Mouse (Mus musculus): ENCODE data around the gene Actn2.
A peak's percentile ranks its signal among the peaks of the same experiment; 100 is the strongest.

Actn2 gene

DNA sequence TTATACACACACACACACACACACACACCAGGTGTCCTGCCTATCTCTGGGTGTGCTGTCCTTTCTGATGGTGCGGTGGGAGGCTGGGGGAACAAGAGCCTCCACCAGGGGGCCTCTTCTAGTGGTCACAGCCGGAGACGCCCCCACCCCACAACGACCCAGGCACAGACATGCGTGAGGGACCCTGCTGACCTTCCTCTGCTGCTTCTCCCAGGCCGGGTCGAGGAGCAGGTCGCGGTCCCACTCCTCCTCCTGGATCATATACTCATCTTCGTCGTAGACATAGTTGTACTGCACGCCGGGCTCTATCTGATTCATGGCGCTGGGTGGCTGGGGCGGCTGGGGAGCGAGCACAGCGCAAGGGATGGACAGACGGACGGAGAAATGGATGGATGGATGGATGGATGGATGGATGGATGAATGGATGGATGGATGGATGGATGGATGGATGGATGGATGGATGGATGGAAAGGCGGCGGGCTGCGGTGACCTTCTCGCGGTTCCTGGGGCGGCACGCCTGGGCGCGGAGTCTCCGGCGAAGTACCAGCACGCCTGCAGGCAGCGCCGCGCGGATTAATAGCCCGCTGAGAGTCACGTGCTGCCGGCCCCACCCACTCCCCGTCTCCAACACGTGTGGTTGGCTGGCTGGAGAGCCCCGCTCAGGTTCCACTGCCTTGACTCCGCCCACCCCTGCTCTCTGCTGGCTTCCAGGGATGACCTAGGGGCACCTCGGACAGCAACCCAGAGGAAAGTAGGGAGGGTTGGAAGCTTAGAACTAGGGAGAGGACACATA is at the start of gene Actn2:
TSS of gene Actn2 (minus strand) at position 578 of the 793 bp plus-strand sequence.
- DNase-seq (ENCODE audit: low spot score), result no peak

DNA sequence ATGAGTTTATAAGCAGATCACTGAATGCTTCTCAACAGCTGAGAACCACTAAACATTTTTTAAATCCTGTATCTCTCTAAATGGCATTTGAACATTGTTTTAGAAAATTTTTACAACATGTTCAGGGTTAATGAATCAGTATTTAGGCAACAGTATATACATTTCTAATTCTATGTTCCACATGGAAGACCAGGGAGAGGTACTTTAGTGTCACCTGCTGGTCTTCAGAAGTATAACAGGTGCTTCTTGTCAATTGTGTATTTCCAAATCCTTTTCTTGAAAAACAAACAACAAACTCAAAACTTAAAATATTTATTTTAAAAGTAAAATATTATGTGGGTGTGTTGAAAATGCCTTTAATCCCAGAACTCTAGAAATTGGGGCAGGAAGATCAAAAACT is 45.7 kb upstream of the Actn2 start:
- DNase-seq (ENCODE audit: low spot score), result no peak

DNA sequence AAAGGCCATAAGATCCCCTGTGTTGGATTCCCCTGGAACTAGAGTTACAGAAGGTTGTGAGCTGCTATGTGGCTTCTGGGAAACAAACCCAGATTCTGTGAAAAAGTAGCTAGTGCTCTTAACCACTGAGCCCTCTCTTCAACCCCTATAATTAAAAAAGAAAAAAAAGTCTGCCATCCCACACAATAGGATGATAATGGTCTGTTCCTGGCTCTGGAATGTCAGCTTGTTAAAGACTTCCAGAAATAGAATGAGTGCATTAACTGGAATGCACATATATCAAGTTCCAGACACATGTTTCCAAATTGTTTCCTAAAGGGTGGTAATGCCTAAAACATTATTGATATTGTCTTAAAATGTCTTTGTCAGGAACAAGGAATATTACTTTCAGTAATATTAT is 44.2 kb upstream of the Actn2 start:
- no peak for DNase-seq (ENCODE audit: low spot score)

DNA sequence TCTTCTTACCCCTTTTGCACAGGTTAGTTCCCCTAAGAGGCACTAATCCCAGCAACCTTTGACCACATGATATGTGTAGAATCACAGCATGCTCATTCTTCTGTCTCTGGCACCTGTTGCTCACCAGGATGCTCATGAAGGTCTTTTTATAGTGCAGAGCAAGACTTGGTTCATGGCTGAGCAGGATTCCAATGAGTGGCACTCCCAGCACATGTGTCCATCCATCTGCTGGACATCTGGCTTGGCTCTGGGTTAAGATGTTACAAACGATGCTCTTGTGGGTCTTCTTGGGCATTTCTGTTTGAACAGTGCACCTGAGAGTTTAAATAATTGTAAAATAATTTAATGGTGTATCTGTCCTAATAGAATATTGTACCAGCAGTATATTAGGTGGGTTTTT is 36.2 kb upstream of the Actn2 start:
- no peak for DNase-seq (ENCODE audit: low spot score)

DNA sequence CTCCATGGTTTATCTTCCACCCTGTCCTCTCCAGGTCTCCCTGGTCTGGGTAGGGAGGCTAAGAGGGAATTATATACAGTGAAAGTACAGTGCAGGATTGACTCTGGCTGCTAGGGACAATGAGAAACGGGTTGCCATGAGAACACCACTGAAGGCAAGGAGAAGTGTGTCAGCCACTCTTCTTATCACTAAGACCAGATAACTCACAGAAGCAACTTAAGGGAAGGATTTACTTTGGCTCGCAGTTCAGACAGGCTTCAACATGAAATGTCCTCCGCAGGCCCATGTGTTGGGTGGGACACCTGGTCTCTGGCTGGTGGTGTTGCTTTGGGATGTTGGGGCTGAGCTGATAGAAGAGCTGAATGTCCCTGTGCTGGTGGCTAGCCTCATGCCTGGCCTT is 32.2 kb upstream of the Actn2 start:
- DNase-seq (ENCODE audit: low spot score), result no peak

DNA sequence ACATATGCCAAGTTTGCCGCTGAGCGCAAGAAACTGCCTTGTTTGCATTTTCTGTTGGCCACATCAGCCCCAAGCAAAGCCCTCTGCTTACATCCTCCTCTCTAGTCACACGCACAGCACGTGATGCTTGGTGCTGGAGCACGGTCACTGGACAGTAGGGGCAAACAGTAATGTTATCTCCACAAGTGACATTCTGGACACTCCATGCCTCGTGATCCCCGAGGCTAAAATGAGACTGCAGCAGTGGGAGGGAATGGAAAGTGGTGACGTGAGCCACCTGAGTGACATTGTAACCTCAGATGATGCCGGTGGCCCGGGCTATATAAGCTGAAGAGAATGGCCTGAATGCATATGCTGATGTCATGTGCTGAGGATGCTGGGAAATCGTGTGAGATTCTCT is 29.4 kb upstream of the Actn2 start:
- DNase-seq (ENCODE audit: low spot score), result no peak

DNA sequence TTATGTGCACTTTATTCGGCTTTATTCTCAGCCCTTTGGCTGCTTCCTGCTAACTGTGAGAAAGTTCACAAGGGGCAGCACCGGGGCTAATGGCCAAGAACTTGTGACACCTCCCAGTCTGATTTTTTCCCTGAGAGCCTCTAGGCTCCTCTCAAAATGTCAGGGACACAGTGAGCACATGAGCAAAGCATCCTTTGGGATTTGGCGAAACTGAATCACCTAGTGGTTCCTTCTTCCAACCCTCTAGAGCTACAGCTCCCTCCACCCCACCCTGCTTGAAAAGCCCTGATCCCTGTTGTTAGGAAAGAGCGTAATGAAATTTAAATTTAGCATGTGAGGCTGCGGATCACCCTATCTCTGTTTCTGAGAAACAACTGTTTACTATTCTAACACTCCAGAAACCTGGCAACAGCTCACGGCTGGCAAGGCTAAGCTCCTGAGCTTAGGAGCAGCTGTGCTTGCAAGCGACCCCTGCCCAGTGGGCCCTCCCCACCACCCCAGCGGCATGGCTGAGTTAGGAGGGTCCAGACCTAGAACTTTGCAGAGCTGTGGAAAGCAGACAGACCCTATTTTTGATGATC is 28.6 kb upstream of the Actn2 start:
- no peak for DNase-seq (ENCODE audit: low spot score)

DNA sequence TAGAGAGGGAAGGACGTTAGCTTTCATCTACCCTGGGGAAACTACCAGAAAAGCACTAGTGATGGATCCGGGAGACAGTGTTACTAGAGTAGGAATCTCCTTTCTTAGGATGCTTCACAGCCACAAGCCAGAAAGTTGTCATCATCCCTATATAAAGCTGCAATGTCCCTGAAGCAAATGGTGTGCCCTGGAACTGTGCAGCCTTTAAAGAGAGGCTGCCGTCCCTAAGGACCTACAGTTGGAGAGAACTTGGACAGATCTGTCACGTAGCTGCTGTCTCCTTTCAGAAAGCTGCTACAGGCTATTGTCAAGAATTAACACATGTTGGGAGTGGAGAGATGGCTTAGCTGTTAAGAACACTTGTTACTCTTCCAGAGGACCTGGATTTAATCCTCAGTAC is 20.9 kb upstream of the Actn2 start:
- DNase-seq (ENCODE audit: low spot score), result no peak

DNA sequence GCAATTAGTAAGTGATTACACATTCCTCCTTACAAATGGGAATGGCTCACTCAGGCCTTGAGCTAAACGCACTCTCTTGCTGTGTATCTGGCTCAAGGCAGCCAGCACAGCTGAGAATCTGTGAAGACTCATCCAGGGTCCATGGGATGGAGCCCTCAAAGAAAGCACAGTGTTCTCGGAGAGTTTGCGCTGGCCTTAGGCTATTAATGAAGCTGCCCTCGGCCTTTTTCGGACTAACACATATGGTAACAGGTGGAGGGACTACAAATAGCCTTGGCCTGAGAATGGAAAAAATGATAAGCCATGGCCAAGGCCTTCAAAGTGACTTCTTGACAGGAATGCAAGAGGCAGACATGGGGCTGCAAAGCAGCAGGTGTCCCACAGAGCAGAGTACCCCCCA is 17.0 kb upstream of the Actn2 start:
- no peak for DNase-seq (ENCODE audit: low spot score)

DNA sequence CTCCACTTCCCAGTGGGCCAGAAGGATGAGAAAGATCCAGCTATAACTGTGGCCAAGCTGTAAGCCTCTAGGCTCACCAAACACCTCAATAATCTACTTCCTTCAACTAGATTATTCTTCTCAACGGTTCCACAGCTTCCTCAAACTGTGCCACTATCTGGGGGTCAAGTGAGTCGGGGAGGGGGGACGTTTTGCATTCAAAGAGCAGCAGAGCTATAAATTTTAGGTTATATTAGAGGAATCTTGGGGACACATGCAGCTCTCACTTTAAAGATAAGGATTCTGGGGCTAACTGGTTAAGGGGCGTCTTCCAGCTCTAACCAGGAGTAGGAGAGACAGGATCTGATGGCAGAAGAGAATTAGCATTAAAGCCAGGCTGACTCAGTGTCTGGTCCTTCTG is 15.6 kb upstream of the Actn2 start:
- DNase-seq (ENCODE audit: low spot score), result no peak

DNA sequence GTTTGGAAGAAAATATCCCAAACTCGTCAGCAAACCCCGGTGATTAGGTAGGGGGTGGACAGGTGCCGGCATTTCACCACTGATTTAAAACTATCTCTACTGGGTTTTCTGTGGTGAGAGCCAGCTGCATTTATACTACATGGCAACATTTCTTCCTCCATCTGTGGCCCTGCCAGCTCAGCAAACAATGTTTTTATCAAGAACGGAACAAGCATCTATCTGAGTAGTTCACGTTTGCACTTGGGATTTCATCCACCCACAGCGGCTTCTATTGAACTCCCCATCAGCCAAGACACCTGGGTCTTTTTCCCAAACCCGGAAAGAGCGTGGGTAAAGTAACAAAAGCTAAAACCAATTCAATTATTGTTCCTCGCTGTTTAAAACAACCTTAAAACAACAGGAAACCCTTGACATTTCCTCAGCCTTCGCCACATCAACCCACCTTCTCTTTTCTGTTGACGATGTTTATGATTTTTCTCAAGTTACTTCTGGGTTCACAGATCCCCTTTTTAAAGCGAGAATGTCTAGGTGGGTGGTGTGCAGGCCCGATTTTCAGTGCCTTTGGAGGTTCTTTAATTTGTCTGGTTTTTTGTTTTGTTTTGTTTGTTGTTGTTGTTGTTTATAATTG is 8.8 kb upstream of the Actn2 start:
- no peak for DNase-seq (ENCODE audit: low spot score)

DNA sequence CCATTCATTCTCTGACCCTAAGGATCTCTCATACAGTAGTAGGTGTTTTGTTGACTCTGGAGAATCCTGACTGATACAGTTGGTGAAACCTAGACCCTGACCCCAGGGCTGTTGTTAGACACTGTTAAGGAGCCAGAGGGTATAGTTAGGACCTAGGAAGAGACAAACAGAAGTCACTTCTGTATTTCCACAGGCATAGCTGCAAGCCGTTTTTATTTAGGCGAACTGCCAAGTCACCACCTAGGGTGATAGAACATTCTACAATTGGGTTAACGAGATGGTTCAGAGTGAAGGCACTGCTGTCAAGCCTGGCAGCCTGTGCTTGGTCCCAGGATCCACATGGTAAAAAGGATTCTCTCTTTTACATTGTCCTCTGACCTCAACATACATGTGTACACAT is 6.3 kb upstream of the Actn2 start:
- no peak for DNase-seq (ENCODE audit: low spot score)

DNA sequence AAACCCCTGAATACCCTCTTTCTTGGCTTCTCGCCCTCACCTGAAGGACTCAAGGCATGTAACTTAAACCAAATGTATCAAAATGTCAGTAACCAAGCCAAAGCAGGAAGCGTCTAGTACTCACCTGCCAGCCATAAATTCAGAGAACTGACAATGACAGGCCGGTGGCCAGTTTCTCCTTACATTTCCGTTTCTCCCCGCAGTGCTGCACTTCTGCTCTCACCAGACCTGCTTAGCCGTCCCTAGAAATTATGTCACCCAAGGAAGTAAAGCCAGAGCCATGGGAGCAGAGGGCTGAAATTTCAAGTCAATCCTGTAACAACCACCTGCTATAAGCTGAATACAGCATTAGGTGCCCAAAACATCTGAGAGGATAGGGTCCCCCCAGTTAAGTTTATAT is 887 bp upstream of the Actn2 start:
- DNase-seq (ENCODE audit: low spot score), result no peak

DNA sequence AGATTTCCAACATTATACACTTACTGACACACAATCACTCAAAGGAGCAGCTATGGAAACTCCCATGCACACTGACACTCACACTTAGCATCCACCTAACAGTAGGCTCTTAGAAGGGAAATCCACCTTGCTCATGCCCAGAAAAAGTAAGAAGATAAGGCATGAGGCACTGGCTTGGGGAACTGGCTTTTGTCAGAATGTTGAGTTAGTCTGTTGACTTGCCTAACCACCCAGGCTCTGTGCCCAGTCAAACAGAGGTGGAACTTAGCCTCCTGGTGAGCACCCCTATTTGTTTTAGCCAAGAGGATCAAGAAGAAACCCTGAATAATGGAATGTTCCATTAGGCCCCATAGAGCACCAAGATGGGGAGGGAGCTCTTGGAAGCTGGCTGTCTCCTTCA is 1.1 kb downstream of the Actn2 start:
- no peak for DNase-seq (ENCODE audit: low spot score)

DNA sequence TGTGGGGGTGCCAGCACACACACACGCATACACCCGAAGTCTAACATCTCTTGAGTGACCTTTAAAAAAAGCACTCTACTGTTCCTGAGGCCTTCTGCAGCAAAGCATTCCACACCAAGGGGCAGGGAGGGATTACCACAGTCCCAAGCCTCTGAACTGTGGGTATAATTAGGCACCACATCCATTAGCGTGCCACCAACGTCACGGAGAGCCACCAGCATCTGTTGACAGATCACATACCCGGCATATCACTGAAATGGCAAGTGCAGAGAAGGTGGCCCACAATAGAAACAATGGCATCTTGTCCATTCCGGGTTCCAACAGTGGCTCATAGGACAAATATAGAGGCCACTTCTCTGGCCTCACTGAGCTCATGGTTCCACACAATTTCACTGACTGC is 2.8 kb downstream of the Actn2 start:
- DNase-seq (ENCODE audit: low spot score), result no peak

DNA sequence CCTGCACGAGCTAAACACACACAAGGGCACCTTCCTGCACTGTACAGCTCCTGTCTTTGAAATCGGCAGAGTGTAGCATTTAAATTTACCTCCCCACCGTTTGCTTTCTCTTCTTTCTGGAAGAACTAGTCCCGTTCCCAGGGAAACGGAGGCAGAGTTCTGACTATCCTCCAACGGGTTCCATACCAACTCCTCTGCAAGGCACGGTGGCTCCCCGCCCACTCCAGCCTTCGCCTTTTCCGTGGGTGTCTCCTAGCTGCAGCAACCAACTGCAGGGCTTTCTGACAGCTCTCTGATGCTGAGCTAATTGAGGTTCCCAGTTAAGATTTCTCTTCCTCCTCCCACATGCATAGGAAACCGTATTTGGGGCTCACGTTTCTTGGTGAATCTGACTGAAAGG is 6.5 kb downstream of the Actn2 start:
- peak; percentile 54 for DNase-seq (ENCODE audit: low spot score)

DNA sequence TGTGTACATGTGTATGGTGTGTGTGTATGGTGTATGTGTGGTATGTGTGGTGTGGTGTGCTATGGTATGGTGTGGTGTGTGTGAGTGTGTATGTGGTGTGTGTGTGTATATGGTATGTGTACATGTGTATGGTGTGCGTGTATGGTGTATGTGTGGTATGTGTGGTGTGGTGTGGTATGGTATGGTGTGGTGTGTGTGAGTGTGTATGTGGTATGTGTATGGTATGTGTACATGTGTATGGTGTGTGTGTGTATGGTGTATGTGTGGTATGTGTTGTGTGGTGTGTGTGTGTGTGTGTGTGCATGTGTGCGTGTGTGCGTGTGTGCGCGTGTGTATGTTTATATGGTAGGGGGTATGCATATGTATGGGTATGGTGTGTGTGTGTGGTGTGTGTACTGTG is 9.0 kb downstream of the Actn2 start:
- DNase-seq (ENCODE audit: low spot score), result no peak

DNA sequence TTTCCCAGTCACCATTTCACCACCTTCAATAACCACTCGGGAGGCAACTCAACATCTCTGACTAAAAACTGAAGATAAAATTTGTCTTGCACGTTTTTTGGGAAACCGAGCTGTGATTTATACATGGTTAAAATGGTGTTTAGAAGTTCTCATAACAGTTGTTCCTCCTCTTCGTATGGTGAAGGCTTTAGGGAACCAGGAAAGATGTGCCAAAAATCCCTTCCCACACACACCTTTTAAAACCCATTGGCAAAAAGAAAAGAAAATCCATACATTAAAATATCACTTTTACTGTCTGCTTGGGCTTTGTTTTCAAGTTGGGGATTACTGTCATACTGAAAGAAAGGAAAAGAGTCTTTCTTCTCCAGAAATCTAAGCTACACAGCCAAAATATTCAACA is 12.2 kb downstream of the Actn2 start:
- DNase-seq (ENCODE audit: low spot score), result no peak

DNA sequence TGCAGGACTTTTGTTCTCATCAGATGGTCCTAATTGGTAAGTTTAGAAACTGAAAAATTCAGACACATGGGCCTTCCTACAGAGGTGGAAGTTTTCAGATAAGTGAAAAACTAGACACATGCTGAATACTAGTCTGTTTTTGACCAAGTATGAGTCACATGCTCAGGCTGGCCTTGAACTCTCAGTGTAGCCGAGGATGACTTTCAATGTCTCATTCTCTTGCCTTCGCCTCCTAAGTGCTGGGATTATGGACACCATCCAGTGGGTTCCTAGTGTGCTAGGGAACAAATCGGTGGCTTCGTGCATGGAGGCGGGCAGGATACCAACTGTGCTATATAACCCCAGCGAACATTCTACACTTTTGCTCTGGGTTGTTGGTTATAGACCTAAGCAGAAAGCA is 13.0 kb downstream of the Actn2 start:
- DNase-seq (ENCODE audit: low spot score), result no peak

DNA sequence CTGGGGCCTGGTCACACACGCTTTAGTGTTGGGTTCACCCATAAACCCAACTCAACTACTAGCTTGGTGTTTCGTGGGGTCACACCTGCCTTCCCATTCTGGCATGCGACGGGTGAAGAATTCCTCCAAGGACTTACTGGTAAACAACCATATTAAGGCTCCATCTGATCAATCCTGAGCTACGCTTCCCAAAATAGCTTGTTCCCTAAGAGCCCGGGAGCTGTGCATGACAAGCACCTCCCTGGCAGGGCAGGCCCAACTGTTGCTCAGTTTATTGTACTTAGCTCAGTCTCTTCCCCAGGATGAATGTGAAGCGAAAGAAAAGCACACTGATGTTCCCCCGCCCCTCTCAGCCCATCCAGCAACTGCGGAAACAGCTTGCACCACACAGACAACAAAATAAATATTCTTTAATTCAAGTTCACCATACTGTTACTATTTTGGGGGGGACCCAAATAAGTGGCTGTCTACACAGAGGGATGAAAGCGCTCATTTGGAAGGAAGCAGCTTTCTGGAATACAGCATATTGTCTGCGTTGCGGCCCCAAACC is 17.4 kb downstream of the Actn2 start:
- no peak for DNase-seq (ENCODE audit: low spot score)

DNA sequence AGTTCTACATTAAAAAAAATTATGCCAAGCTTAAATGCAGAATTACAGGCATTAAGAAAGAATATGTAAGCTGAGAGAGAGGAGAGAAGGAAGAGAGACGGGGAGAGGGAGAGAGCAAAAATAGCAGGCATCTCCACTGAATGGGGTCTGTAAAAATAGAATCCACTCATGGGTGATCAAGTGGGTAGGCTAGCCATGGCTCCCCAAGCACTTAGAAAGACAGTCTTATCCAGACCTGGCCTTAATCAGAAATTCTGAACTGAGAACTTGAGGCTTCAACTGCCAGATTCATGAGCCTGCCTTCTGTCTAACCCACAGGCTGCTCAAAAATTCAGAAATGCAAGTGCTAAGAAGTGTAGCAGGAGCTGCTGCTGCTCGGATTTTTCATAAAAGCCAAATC is 20.4 kb downstream of the Actn2 start:
- DNase-seq (ENCODE audit: low spot score), result no peak

DNA sequence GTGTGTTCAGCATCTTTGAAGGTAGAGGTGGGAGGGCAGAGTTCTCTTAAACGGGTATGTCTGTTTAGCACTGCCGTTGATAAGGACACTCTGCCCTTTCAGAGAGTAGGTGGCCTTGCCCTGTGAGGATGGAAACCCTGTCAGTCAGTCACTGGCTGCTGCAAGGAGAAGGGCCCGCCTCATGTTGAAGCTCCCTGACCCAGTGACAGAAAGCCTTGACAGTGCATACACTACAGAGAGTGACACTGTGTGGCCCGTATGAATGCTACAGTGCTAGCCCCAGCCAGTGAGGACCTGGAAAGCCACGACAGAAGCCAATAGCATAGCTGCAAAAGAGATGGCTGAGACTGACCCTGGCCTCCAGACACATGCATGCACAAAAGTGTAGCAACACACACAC is 22.5 kb downstream of the Actn2 start:
- no peak for DNase-seq (ENCODE audit: low spot score)

DNA sequence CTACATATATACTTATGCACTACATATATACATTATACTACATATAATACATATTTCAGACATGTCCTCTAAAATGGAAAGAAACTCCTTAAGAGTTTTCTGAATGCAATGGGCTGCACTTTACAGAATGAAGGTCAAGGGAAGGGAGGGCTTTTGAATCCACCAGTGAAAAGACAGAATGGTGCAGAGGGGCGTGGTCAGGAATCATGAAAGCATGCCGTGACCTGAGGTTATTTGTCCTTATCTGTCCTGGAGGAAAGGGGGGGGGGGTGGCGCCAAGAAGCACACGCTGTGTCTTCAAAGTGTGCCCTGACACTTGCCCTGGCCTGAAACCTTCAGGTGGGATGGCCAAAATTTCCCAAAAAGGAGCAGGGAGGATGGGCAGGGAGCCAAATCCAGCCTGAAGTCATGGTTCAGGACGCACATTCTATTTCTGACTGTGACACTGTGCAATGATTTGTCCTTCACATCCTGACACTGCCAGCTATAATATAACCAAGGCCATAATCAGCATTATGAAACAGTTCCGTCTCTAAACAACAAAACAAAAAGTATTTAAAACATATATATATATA is 23.3 kb downstream of the Actn2 start:
- DNase-seq (ENCODE audit: low spot score), result no peak

Measured in layer of hippocampus, adult 9-10 months (tissue).